In the genomic region with DNA sequence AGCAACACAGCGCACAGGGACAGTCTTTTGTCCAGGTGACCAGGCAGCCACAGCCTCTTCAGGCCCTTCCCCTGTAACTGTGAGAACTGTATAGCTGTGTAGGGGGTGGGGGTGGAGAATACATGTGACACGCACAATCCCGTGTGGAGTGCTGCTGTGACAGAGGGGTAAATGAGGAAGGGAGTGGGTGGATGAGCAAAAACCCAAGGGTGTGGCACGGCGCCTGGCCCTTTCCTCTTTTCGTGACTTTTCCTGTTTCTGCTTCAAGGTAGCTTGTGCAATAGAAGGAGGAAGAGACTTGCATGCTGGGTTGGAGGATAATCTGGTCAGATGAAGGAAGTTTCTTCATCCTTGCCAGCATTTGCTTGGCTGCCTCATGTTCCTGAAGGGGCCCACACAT, we compare ENCODE assay signal across 13 mouse cellular contexts. TPM values are rescaled to one million over a fixed set of nuclear protein-coding genes. Genes with fewer than 3 reads are reported as not detected.
DNase-seq lines count a peak whose midpoint lies in the region; ATAC-seq and TF ChIP-seq lines count a peak whose summit lies in the region.
"Had no signal": no experiment of that assay in that cellular context is flagged by ENCODE, and none has a peak within 500 bp of the region (broad histone marks: within the 10 kb centered on the region; RNA-seq: fewer than 3 reads in every experiment).

No protein-coding gene starts in this region.

- peak overlapping the region; percentile 91 for H3K27ac ChIP-seq in spleen, adult 2 months (ENCODE audit: insufficient read depth, low read length)
- H3K27ac ChIP-seq: midbrain, embryonic 12.5 days had no signal

- peak; percentile 22 to 57 for DNase-seq in heart, adult 18-20 months
- DNase-seq in heart, postnatal 25 days (ENCODE audit: low spot score), result no peak
- peak in 1 of 2 experiments; percentile 48 for DNase-seq in spleen, adult 2 months (ENCODE audit: low read depth in 1 of 2, low spot score in 2 of 2)
- DNase-seq in spleen, adult 12 weeks (ENCODE audit: low spot score), result no peak
- DNase-seq in skeletal muscle tissue, adult 2 months (ENCODE audit: low read depth, low spot score), result peak; percentile 34
- no peak for DNase-seq in adrenal gland, postnatal 25 days
- DNase-seq in MN1 (ENCODE audit: low spot score), result no peak
- DNase-seq: cerebellum, postnatal 36 days; gastrocnemius, postnatal 14 days; heart, postnatal 10 days; kidney, adult 11 months had no signal

- H3K36me3 ChIP-seq in spleen, adult 2 months (ENCODE audit: control insufficient read depth, insufficient read depth, low read length), result 0 out of 2 replicates have a peak, but pooled peaks cover 1% of the 10 kb centered on the region
- H3K36me3 ChIP-seq: midbrain, embryonic 12.5 days had no signal

- no peak for TF ChIP-seq POLR2A in spleen, adult 2 months (IDR thresholded peaks at IDR 0.05; ENCODE audit: low read depth, low read length)

- ATAC-seq in granulocyte monocyte progenitor cell, adult 5-6 weeks (replicated peaks; ENCODE audit: poor library complexity, severe bottlenecking), result peak; percentile 93

- no peak for TF ChIP-seq CTCF in spleen, adult 2 months (IDR thresholded peaks at IDR 0.05; ENCODE audit: extremely low read depth, insufficient read depth, insufficient read length, insufficient replicate concordance)

- intact Hi-C loops in heart, postnatal 25 days (cut with DNase I), result no loop called here

- H3K27me3 ChIP-seq in spleen, adult 2 months (ENCODE audit: control insufficient read depth, insufficient read depth, low read length), result no peaks in the 10 kb centered on the region

- peaks cover 19% of the 10 kb centered on the region for H3K4me1 ChIP-seq in spleen, adult 2 months (ENCODE audit: control insufficient read depth, insufficient read depth, insufficient read length)

- H3K4me3 ChIP-seq in spleen, adult 2 months (ENCODE audit: extremely low read depth, insufficient read depth, insufficient read length), result peak overlapping the region; percentile 11; the same call in 1 of the 2 replicates
- H3K4me3 ChIP-seq: midbrain, embryonic 12.5 days had no signal

- 20% methylated on average over 6 of the region's 6 CpGs for WGBS in spleen, adult 2 months

RNA-seq across cellular contexts. Expression of a gene that starts 21.9 kb away (rescaled TPM):
- total RNA-seq in heart, adult 18-20 months (2021), result 10 to 100 TPM; 48.2 to 56.6 TPM
- total RNA-seq in heart, postnatal 25 days (2021), result 10 to 100 TPM; 52.2 to 55.8 TPM
- polyA plus RNA-seq in spleen, adult 2 months (2012; rRNA removed), result 21.4 and 27.0 TPM in 2 replicates
- total RNA-seq in granulocyte monocyte progenitor cell, adult 5-6 weeks (2014; fragmentation: Nextera tagmentation), result 52.2 and 56.9 TPM in 2 replicates
- 76.8 and 81.2 TPM in 2 replicates for total RNA-seq in granulocyte monocyte progenitor cell, adult 5-6 weeks (2017)
- total RNA-seq in adrenal gland, postnatal 25 days (2021), result 87.9 and 103 TPM in 2 replicates

RNA-seq across cellular contexts. Expression of a gene that starts 23.6 kb away (rescaled TPM):
- 1 to 10 TPM; 1.5 to 2.0 TPM for total RNA-seq in heart, adult 18-20 months (2021)
- 1 to 10 TPM; 2.9 TPM for total RNA-seq in heart, postnatal 25 days (2021)
- polyA plus RNA-seq in spleen, adult 2 months (2012; rRNA removed), result 30.7 and 31.0 TPM in 2 replicates
- total RNA-seq in granulocyte monocyte progenitor cell, adult 5-6 weeks (2014; fragmentation: Nextera tagmentation), result 60.7 and 62.4 TPM in 2 replicates
- 45.3 and 52.8 TPM in 2 replicates for total RNA-seq in granulocyte monocyte progenitor cell, adult 5-6 weeks (2017)
- total RNA-seq in adrenal gland, postnatal 25 days (2021), result 1.2 and 1.5 TPM in 2 replicates

Comparison
In these comparisons a context has a peak if more than half of its experiments do, and no peak if none do; other contexts are left out.
1. DNase-seq: peak in heart, adult 18-20 months (2 of 2) and skeletal muscle tissue, adult 2 months (single experiment); none in heart, postnatal 25 days (single experiment), spleen, adult 12 weeks (single experiment), adrenal gland, postnatal 25 days (single experiment) and MN1 (single experiment).
2. RNA of a gene that starts 23.6 kb away (total RNA-seq): 45.3 to 62.4 TPM in granulocyte monocyte progenitor cell, adult 5-6 weeks; 2.9 TPM in heart, postnatal 25 days, 1.5 to 2.0 TPM in heart, adult 18-20 months and 1.2 to 1.5 TPM in adrenal gland, postnatal 25 days; every median in the first group is over 10 times any median in the second.